Mouse (Mus musculus) ovary, adult 10 weeks (tissue): ENCODE results near the gene Asb6. TPM values are rescaled to one million over a fixed set of nuclear protein-coding genes. Genes with fewer than 3 reads are reported as not detected.

ENCODE experiments used
- polyA plus RNA-seq: library from polyadenylated mRNA; stranded (reverse); fragments of 350-450 nt; fragmentation: Illumina TruSeq; extraction: RNeasy Lipid Tissue Mini Kit (QIAGEN cat#74804); gene quantifications from one replicate; pipeline ENCODE4 v1.2.3, GENCODE M21; 2014

Asb6 gene
- not detected for polyA plus RNA-seq

GRCm38 (mm10) chr2:30830283-30830795, at the start of gene Asb6:
Gene Asb6, minus strand, starts transcription at chr2:30830333.

GRCm38 (mm10) chr2:30834373-30835022, 4.4 kb upstream of the Asb6 start, which contains the start of gene Prrx2:
Gene Prrx2, plus strand, starts transcription at chr2:30834972.

GRCm38 (mm10) chr2:30807648-30808295, 22.4 kb downstream of the Asb6 start, which contains the start of gene Ntmt1:
Gene Ntmt1, plus strand, starts transcription at chr2:30807826.

GRCm38 (mm10) chr2:30803604-30804003, 26.5 kb downstream of the Asb6 start, which contains the start of gene 1700001O22Rik:
Gene 1700001O22Rik, minus strand, starts transcription at chr2:30803661.

Other genes starting within 250 kb of the Asb6 start
- gene Cstad, start 235.3 kb downstream of the Asb6 start, polyA plus RNA-seq, result 1.9 TPM
- not detected for gene 1700001O22Rik, start 26.7 kb downstream of the Asb6 start, polyA plus RNA-seq
- not detected for gene Ntmt1, start 22.5 kb downstream of the Asb6 start, polyA plus RNA-seq
- not detected for gene Prrx2, start 4.6 kb upstream of the Asb6 start, polyA plus RNA-seq
- gene Ptges, start 99.5 kb upstream of the Asb6 start, polyA plus RNA-seq, result 36.3 TPM
- gene Tor1b, start 122.6 kb upstream of the Asb6 start, polyA plus RNA-seq, result 20.4 TPM
- gene Tor1a, start 137.6 kb upstream of the Asb6 start, polyA plus RNA-seq, result 6.2 TPM
- 14.5 TPM for gene BC005624, start 151.9 kb upstream of the Asb6 start, polyA plus RNA-seq
- gene Usp20, start 151.9 kb upstream of the Asb6 start, polyA plus RNA-seq, result 0.60 TPM